Mouse (Mus musculus) megakaryocyte-erythroid progenitor cell, adult 5 weeks (primary cell): ENCODE measurements around the gene Cdc34b. TPM values are rescaled to one million over a fixed set of nuclear protein-coding genes. Genes with fewer than 3 reads are reported as not detected.

Experiments
- polyA plus RNA-seq: library from polyadenylated mRNA; stranded (reverse); fragments of >175 nt; gene quantifications from 2 replicates; pipeline ENCODE4 v1.2.3, GENCODE M21; 2012

Cdc34b gene
- polyA plus RNA-seq: 0.04 TPM in 1 of 2 replicates, not detected in the other

GRCm38 (mm10) chr11:94741732-94742272, at the start of gene Cdc34b:
TSS of gene Cdc34b (plus strand) at chr11:94741782.

GRCm38 (mm10) chr11:94704472-94704871, 37.1 kb upstream of the Cdc34b start, which contains the start of gene Gm11541:
TSS of gene Gm11541 (minus strand) at chr11:94704499.

GRCm38 (mm10) chr11:94782603-94783002, 41.0 kb downstream of the Cdc34b start, which contains the start of gene Tmem92:
TSS of gene Tmem92 (minus strand) at chr11:94782703.

Other genes starting within 250 kb of the Cdc34b start
- gene Epn3, start 241.8 kb upstream of the Cdc34b start, polyA plus RNA-seq: 0.02 and 0.05 TPM in 2 replicates
- gene Mycbpap, start 220.0 kb upstream of the Cdc34b start, polyA plus RNA-seq: 0.34 and 0.36 TPM in 2 replicates
- 4.1 and 7.2 TPM in 2 replicates for gene Rsad1, start 192.5 kb upstream of the Cdc34b start, polyA plus RNA-seq
- gene Chad, start 176.7 kb upstream of the Cdc34b start, polyA plus RNA-seq: 0.69 and 0.91 TPM in 2 replicates
- gene Acsf2, start 139.9 kb upstream of the Cdc34b start, polyA plus RNA-seq: 27.1 and 40.1 TPM in 2 replicates
- 158 and 177 TPM in 2 replicates for gene Lrrc59, start 112.0 kb upstream of the Cdc34b start, polyA plus RNA-seq
- 63.3 and 70.0 TPM in 2 replicates for gene Mrpl27, start 88.0 kb upstream of the Cdc34b start, polyA plus RNA-seq
- gene Eme1, start 87.8 kb upstream of the Cdc34b start, polyA plus RNA-seq: 9.7 and 9.8 TPM in 2 replicates
- gene Xylt2, start 64.3 kb upstream of the Cdc34b start, polyA plus RNA-seq: 12.5 and 14.2 TPM in 2 replicates
- not detected in 2 replicates for gene Gm11541, start 37.3 kb upstream of the Cdc34b start, polyA plus RNA-seq
- not detected in 2 replicates for gene Tmem92, start 40.9 kb downstream of the Cdc34b start, polyA plus RNA-seq
- 0.12 and 0.71 TPM in 2 replicates for gene Col1a1, start 194.4 kb downstream of the Cdc34b start, polyA plus RNA-seq
- gene Hils1, start 225.8 kb downstream of the Cdc34b start, polyA plus RNA-seq: not detected in 2 replicates
- gene Sgca, start 234.5 kb downstream of the Cdc34b start, polyA plus RNA-seq: not detected in 2 replicates
- gene Ppp1r9b, start 249.3 kb downstream of the Cdc34b start, polyA plus RNA-seq: 225 and 260 TPM in 2 replicates